Mouse (Mus musculus) heart, postnatal 0 days (tissue): ENCODE data around the gene Pip4k2a. TPM values are rescaled to one million over a fixed set of nuclear protein-coding genes. Genes with fewer than 3 reads are reported as not detected.

Experiments used
- ATAC-seq: fragments of 200-750 bp; cut with Nextera tagmentation; 2 replicates; pipeline ENCODE4 v1.8.0; 2017; ENCODE audit warnings: low read depth, moderate number of reproducible peaks, moderate library complexity; ENCODE audit not compliant: insufficient read depth
- DNase-seq: peaks from one replicate; pipeline ENCODE4 v3.0.0-alpha.2; 2016; ENCODE audit warnings: low spot score
- H3K27ac ChIP-seq: fragments of 300-500 bp; sonication (generic); 2 replicates; pipeline ENCODE4 v1.5.1; 2014; ENCODE audit warnings: low read depth, mild to moderate bottlenecking
- H3K27me3 ChIP-seq: fragments of 300-500 bp; sonication (generic); 2 replicates; pipeline ENCODE4 v1.6.1; 2014; ENCODE audit warnings: low read length, mixed read lengths; ENCODE audit not compliant: control insufficient read depth, insufficient read depth
- H3K36me3 ChIP-seq: fragments of 300-500 bp; sonication (generic); replicated peaks from 2 replicates; pipeline ENCODE4 v1.6.1; 2014; ENCODE audit warnings: low read length, mixed read lengths; ENCODE audit not compliant: control insufficient read depth, insufficient read depth
- H3K4me1 ChIP-seq: fragments of 300-500 bp; sonication (generic); 2 replicates; pipeline ENCODE4 v1.6.1; 2014; ENCODE audit warnings: antibody characterized with exemption; ENCODE audit not compliant: control insufficient read depth, insufficient read depth
- H3K4me2 ChIP-seq: fragments of 300-500 bp; sonication (generic); 2 replicates; pipeline ENCODE4 v1.6.1; 2014; ENCODE audit warnings: low read depth, mild to moderate bottlenecking, low read length, moderate library complexity
- H3K4me3 ChIP-seq: fragments of 300-500 bp; sonication (generic); 2 replicates; pipeline ENCODE4 v1.5.1; 2014; ENCODE audit warnings: low read depth, low read length
- H3K9ac ChIP-seq: fragments of 300-500 bp; sonication (generic); replicated peaks from 2 replicates; pipeline ENCODE4 v1.6.1; 2014; ENCODE audit warnings: low read depth, low read length, mixed read lengths
- H3K9me3 ChIP-seq: fragments of 300-500 bp; sonication (generic); replicated peaks from 2 replicates; pipeline ENCODE4 v1.6.1; 2016; ENCODE audit warnings: low read length; ENCODE audit not compliant: control insufficient read depth
- CTCF ChIP-seq: IDR thresholded peaks from 2 replicates; pipeline ENCODE4 v1.5.1; 2016; ENCODE audit warnings: antibody characterized with exemption, control low read depth, low read depth
- EP300 ChIP-seq: IDR thresholded peaks from 2 replicates; pipeline ENCODE4 v1.6.1; 2016; ENCODE audit warnings: antibody characterized with exemption, low read depth
- WGBS: fragments of 180-500 bp; shearing (Covaris S2); extraction: QIAGEN DNeasy Blood & Tissue Kit; methylation state at CpG from one replicate; pipeline ENCODE4 v1.1.7; 2014; 5-methylcytosine and 5-hydroxymethylcytosine counted together
- polyA plus RNA-seq: library from polyadenylated mRNA; unstranded; fragments of >200 nt; fragmentation: Nextera tagmentation; extraction: Ambion mirVana; gene quantifications from 2 replicates; pipeline ENCODE4 v1.2.1, GENCODE M21; 2015
- total RNA-seq: library from RNA; depleted of rRNA; stranded (reverse); fragments of >200 nt; gene quantifications from 2 replicates; pipeline ENCODE4 v1.2.3, GENCODE M21; 2014; ENCODE audit warnings: low replicate concordance

Pip4k2a gene
- total and polyA plus RNA-seq, 2 experiments from 2014 or later = 1.3 to 2.7 TPM

DNA sequence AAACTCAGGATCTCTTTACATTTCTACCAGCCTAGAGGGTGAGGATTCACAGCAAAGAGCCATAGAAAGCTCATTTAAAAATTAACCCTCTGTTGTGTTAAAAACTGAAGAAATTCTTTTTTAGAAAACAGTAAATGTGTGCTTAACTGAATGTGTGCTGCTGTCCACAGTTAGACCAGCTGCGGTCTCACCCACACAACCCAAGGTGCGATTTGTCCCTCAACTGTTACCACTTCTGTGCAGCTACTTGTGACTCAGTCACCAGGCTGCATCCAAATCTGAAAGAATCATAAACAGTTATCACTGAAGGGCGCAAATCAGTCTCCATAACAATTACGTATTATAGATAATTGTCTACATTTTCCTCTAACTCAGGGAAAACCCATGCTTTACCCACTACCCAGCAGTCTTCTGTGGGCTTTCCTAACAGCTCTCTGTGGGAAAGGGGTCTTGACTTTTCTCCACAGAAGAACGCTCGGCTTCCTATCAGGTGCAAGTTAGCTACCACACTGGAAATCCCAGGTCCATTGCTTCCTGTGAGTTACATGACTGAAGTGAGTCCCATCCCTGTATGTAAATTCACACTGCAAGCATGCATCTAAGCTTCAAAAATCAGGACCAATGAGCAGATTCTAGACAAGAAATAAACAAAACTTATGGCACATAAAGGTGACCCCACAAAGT, 86.5 kb downstream of the Pip4k2a start:
- Histone ChIP-seq H3K4me3 (no peak overlapping the region), H3K4me1 (peaks cover 10% of the 10 kb centered on the region; the same call in 1 of the 2 replicates), H3K4me2 (no peak overlapping the region), H3K9ac (no peak overlapping the region), H3K27me3 (no peaks in the 10 kb centered on the region), H3K36me3 (no peaks in the 10 kb centered on the region), H3K27ac (no peak overlapping the region), H3K9me3 (no peaks in the 10 kb centered on the region)
- TF ChIP-seq EP300 (no peak), CTCF (no peak)
- WGBS = 91% methylated on average over 6 of the region's 6 CpGs
- DNase-seq = no peak
- no peak for ATAC-seq

DNA sequence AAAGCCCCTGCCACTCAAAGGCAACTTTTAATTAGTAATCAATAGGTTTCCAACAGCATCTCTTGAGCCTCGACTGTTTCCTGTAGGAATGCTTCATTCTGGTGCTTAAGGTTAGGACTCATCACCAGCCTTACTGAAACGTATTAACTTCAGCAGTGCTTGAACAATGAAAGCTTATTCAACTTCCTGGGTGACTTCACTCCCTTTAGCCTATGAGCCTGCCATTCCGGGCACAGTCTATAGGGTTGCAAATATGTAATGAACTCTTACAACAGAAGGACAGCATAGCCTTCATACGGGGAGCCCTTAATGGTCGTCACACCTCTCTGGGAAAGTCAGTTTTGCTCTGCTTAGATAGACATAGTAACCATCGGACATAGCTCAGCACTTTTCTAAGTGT, 87.7 kb downstream of the Pip4k2a start:
- no peak for ATAC-seq
- no peak for DNase-seq
- H3K4me2 ChIP-seq = no peak overlapping the region

DNA sequence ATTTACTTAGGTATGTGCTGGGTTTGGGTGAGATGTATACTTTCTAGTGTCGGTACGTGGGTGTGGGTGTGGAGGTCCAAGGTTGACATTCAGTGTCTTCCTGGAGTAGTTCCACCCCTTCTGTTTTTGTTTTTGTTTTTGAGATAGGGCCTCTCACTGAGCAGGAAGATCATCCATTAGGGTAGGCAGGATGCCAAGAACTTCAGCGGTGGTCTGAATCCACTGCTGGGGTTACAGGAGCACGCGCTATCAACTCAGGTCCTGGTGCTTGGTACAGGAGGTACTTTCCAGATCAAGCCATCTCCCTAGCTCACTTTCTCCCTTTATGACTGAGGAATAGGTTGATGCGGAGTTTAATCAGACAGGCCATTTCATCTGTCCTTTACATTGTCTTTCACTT, 88.2 kb downstream of the Pip4k2a start:
- Histone ChIP-seq H3K27me3 (no peaks in the 10 kb centered on the region), H3K9me3 (no peaks in the 10 kb centered on the region), H3K36me3 (peaks cover 3% of the 10 kb centered on the region; the same call in 1 of the 2 replicates), H3K9ac (no peak overlapping the region), H3K4me2 (no peak overlapping the region), H3K4me3 (no peak overlapping the region), H3K27ac (no peak overlapping the region), H3K4me1 (peaks cover 10% of the 10 kb centered on the region; the same call in 1 of the 2 replicates)
- ATAC-seq = no peak
- no peak for TF ChIP-seq CTCF
- no peak for TF ChIP-seq EP300
- DNase-seq = no peak
- 56% methylated on average over 6 of the region's 6 CpGs for WGBS

More for the DNA sequence above, 87.7 kb downstream of the Pip4k2a start:
- Histone ChIP-seq H3K9ac (no peak overlapping the region), H3K4me1 (peaks cover 10% of the 10 kb centered on the region; the same call in 1 of the 2 replicates), H3K27ac (no peak overlapping the region), H3K4me3 (no peak overlapping the region), H3K36me3 (no peaks in the 10 kb centered on the region; the same call in 1 of the 2 replicates), H3K27me3 (no peaks in the 10 kb centered on the region), H3K9me3 (no peaks in the 10 kb centered on the region)
- WGBS = 79% methylated on average over 6 of the region's 6 CpGs
- TF ChIP-seq CTCF (no peak), EP300 (no peak)

DNA sequence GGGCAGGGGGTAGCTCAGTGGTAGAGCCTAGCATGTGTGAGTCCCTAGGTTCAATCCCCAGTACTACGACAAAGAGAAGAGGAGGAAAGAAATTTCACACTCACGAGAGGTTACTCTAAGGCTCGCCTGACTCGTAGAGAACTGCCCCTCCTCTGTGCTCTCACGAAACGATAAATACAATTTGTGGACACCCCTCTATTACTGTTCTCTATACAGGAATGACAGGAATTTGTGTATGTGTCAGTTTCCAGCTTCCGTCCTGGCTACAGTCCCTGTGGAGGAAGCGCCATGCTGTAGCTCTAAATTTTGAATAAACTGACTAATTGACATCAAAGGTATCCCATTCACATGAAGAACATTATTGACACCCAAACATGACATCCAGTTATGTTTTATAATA, 90.7 kb downstream of the Pip4k2a start:
- no peak for TF ChIP-seq CTCF
- TF ChIP-seq EP300 = no peak
- H3K4me2 ChIP-seq = no peak overlapping the region
- H3K9ac ChIP-seq = no peak overlapping the region
- no peak overlapping the region for H3K4me3 ChIP-seq
- ATAC-seq (no peak), DNase-seq (no peak)
- no peak overlapping the region for H3K27ac ChIP-seq
- WGBS = 57% methylated on average over 8 of the region's 8 CpGs
- peaks cover 10% of the 10 kb centered on the region; the same call in 1 of the 2 replicates for H3K4me1 ChIP-seq
- peaks cover 8% of the 10 kb centered on the region; the same call in 1 of the 2 replicates for H3K36me3 ChIP-seq
- H3K9me3 ChIP-seq = no peaks in the 10 kb centered on the region
- no peaks in the 10 kb centered on the region for H3K27me3 ChIP-seq

DNA sequence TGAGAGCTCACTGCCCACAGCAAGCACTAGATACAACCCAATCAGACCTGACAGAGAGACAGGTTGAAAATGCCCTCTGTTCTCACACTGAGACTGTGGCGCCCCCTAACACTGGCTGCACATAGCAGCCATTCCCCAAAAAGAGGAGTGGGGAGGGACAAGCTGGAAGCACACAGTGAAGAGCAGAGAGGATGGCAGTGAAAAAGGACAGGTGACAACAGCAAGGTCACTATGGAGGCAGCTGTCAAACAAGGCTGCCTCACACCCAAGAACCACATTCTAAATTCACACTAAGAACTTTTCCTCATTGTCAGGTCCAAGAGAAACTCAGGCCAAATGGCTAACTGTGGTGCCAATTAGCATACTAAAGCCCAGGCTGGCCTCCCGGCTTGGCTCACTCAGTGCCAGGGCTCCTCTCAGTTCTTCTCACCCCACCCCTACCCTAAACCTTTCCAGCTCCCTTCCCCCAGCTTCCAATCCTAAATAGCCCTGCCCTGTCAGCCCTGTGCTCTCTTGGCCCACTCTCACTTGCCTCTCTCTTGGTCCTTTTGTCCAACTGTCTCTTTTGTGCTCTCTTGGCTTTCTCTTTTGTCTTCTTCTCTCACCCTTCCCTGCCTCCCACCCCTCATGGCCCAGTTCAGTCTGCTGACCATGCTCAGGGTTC, 91.4 kb downstream of the Pip4k2a start:
- TF ChIP-seq EP300 (no peak), CTCF (no peak)
- no peaks in the 10 kb centered on the region for H3K9me3 ChIP-seq
- H3K4me2 ChIP-seq = no peak overlapping the region
- no peaks in the 10 kb centered on the region for H3K27me3 ChIP-seq
- DNase-seq (no peak), ATAC-seq (no peak)
- peaks cover 10% of the 10 kb centered on the region; the same call in 1 of the 2 replicates for H3K4me1 ChIP-seq
- 74% methylated on average over 2 of the region's 2 CpGs for WGBS
- H3K36me3 ChIP-seq = peaks cover 14% of the 10 kb centered on the region; the same call in 1 of the 2 replicates
- H3K4me3 ChIP-seq = no peak overlapping the region
- no peak overlapping the region for H3K9ac ChIP-seq
- H3K27ac ChIP-seq = no peak overlapping the region
